Comparison of ENCODE assay signal across 28 mouse cellular contexts in genomic region chr8:53661436-53661835, GRCm38 (mm10). TPM values are rescaled to one million over a fixed set of nuclear protein-coding genes. Genes with fewer than 3 reads are reported as not detected.
A peak's percentile ranks its signal among the peaks of the same experiment; 100 is the strongest.
DNase-seq lines count a peak whose midpoint lies in the region; ATAC-seq and TF ChIP-seq lines count a peak whose summit lies in the region.
"Had no signal": no experiment of that assay in that cellular context is flagged by ENCODE, and none has a peak within 500 bp of the region (broad histone marks: within the 10 kb centered on the region; RNA-seq: fewer than 3 reads in every experiment).

No protein-coding gene starts in this region.

- ATAC-seq in hindbrain, embryonic 12.5 days (ENCODE audit: low FRiP score), result 0 out of 2 replicates have a peak, but pooled peaks have one; percentile 52
- ATAC-seq in hindbrain, embryonic 14.5 days (ENCODE audit: low FRiP score), result no peak
- ATAC-seq in liver, postnatal 0 days, result no peak
- ATAC-seq: activated CD4-positive, CD25-positive, alpha-beta regulatory T cell, adult 4 months; forebrain, embryonic 13.5 days; forebrain, embryonic 16.5 days; intestine, embryonic 15.5 days had no signal

- no peaks in the 10 kb centered on the region for H3K79me2 ChIP-seq in MEL (ENCODE audit: control insufficient read depth, insufficient read depth, low read length, poor library complexity)

- H3K27ac ChIP-seq in hindbrain, embryonic 12.5 days, result no peak overlapping the region
- no peak overlapping the region for H3K27ac ChIP-seq in hindbrain, embryonic 14.5 days
- no peak overlapping the region for H3K27ac ChIP-seq in MEL (ENCODE audit: control insufficient read depth, low read depth, low read length)
- no peak overlapping the region for H3K27ac ChIP-seq in liver, postnatal 0 days (ENCODE audit: low read depth)
- H3K27ac ChIP-seq: embryonic facial prominence, embryonic 13.5 days; forebrain, embryonic 10.5 days; forebrain, embryonic 13.5 days; gastrocnemius, adult 2 months; hindbrain, embryonic 15.5 days; intestine, embryonic 15.5 days had no signal

- no peak overlapping the region for H3K9ac ChIP-seq in hindbrain, embryonic 12.5 days
- H3K9ac ChIP-seq in hindbrain, embryonic 14.5 days, result no peak overlapping the region
- no peak overlapping the region for H3K9ac ChIP-seq in MEL (ENCODE audit: control insufficient read depth, low read depth, low read length, poor library complexity, severe bottlenecking)
- no peak overlapping the region for H3K9ac ChIP-seq in liver, postnatal 0 days (replicated peaks)
- H3K9ac ChIP-seq: embryonic facial prominence, embryonic 13.5 days; forebrain, embryonic 13.5 days; hindbrain, embryonic 15.5 days; intestine, embryonic 15.5 days had no signal

- H3K9me3 ChIP-seq in hindbrain, embryonic 12.5 days (replicated peaks), result no peaks in the 10 kb centered on the region
- no peaks in the 10 kb centered on the region for H3K9me3 ChIP-seq in hindbrain, embryonic 14.5 days (ENCODE audit: control insufficient read depth, low read length)
- H3K9me3 ChIP-seq in MEL (replicated peaks; ENCODE audit: insufficient read depth, low read length), result no peaks in the 10 kb centered on the region
- no peaks in the 10 kb centered on the region for H3K9me3 ChIP-seq in liver, postnatal 0 days (ENCODE audit: low read length)
- H3K9me3 ChIP-seq: embryonic facial prominence, embryonic 13.5 days; forebrain, embryonic 10.5 days; forebrain, embryonic 13.5 days; G1E; hindbrain, embryonic 15.5 days; intestine, embryonic 15.5 days had no signal

- no peak for TF ChIP-seq CTCF in MEL (IDR thresholded peaks at IDR 0.05 in 2 of 3, conservative IDR thresholded peaks at IDR 0.05 in 1 of 3; ENCODE audit: control insufficient read depth in 1 of 3, insufficient read depth in 1 of 3, low read depth in 2 of 3, low read length in 3 of 3, poor library complexity in 1 of 3, severe bottlenecking in 1 of 3)
- no peak for TF ChIP-seq CTCF in brain, embryonic 14.5 days (IDR thresholded peaks at IDR 0.05; ENCODE audit: borderline replicate concordance, extremely low read depth, insufficient read depth, insufficient read length)
- TF ChIP-seq CTCF in liver, postnatal 0 days (IDR thresholded peaks at IDR 0.05; ENCODE audit: low read depth), result no peak

- TF ChIP-seq POLR2A in MEL (IDR thresholded peaks at IDR 0.05; ENCODE audit: control insufficient read depth in 1 of 2, insufficient read depth in 1 of 2, low read depth in 1 of 2, low read length in 2 of 2, poor library complexity in 1 of 2), result no peak
- no peak for TF ChIP-seq POLR2A in brain, embryonic 14.5 days (IDR thresholded peaks at IDR 0.05; ENCODE audit: borderline replicate concordance, extremely low read depth, insufficient read depth, insufficient read length, poor library complexity, severe bottlenecking)

- no peaks in the 10 kb centered on the region for H3K27me3 ChIP-seq in hindbrain, embryonic 12.5 days
- H3K27me3 ChIP-seq in hindbrain, embryonic 14.5 days (ENCODE audit: control insufficient read depth, insufficient read depth, low read length), result no peaks in the 10 kb centered on the region
- no peaks in the 10 kb centered on the region for H3K27me3 ChIP-seq in MEL (ENCODE audit: control insufficient read depth in 1 of 2, insufficient read depth in 2 of 2, low read length in 2 of 2)
- H3K27me3 ChIP-seq in liver, postnatal 0 days (ENCODE audit: insufficient read depth, low read length), result no peaks in the 10 kb centered on the region
- H3K27me3 ChIP-seq: CH12.LX; embryonic facial prominence, embryonic 13.5 days; forebrain, embryonic 13.5 days; hindbrain, embryonic 15.5 days; intestine, embryonic 15.5 days had no signal

- H3K36me3 ChIP-seq in hindbrain, embryonic 12.5 days, result no peaks in the 10 kb centered on the region
- H3K36me3 ChIP-seq in hindbrain, embryonic 14.5 days (replicated peaks; ENCODE audit: control insufficient read depth, insufficient read depth), result no peaks in the 10 kb centered on the region
- no peaks in the 10 kb centered on the region for H3K36me3 ChIP-seq in MEL (ENCODE audit: control insufficient read depth in 1 of 2, insufficient read depth in 2 of 2, low read length in 2 of 2)
- H3K36me3 ChIP-seq in liver, postnatal 0 days (replicated peaks; ENCODE audit: insufficient read depth, low read length), result no peaks in the 10 kb centered on the region
- H3K36me3 ChIP-seq: embryonic facial prominence, embryonic 13.5 days; forebrain, embryonic 10.5 days; G1E; hindbrain, embryonic 15.5 days; intestine, embryonic 15.5 days had no signal

- 73% methylated on average over 3 of the region's 3 CpGs for WGBS in hindbrain, embryonic 12.5 days
- 69% methylated on average over 3 of the region's 3 CpGs for WGBS in hindbrain, embryonic 14.5 days
- WGBS in liver, postnatal 0 days (ENCODE audit: insufficient replicate concordance), result 72% methylated on average over 3 of the region's 3 CpGs

- TF ChIP-seq RAD21 in MEL (IDR thresholded peaks at IDR 0.05; ENCODE audit: low read depth, low read length), result no peak

- TF ChIP-seq EP300 in MEL (IDR thresholded peaks at IDR 0.05; ENCODE audit: low read depth in 1 of 2, low read length in 2 of 2), result no peak
- no peak for TF ChIP-seq EP300 in liver, postnatal 0 days (IDR thresholded peaks at IDR 0.05; ENCODE audit: low read depth)

- no peak for DNase-seq in hindbrain, embryonic 14.5 days (ENCODE audit: low spot score)
- DNase-seq in MEL (ENCODE audit: low read depth, low spot score), result no peak
- peak; percentile 18 for DNase-seq in brain, embryonic 14.5 days (ENCODE audit: low read depth)
- DNase-seq in retina, embryonic 14.5 days (ENCODE audit: low spot score), result peak; percentile 65
- DNase-seq in spleen, postnatal 36 days (ENCODE audit: low spot score in 2 of 2), result no peak
- no peak for DNase-seq in liver, postnatal 0 days
- DNase-seq: adrenal gland, adult 8-10 months; adrenal gland, postnatal 25 days; B cell, adult 2 months; cerebellum, adult 18-20 months; cerebellum, adult 9-10 months; cerebellum, postnatal 14 days; embryo, embryonic 11 days; gastrocnemius, adult 2 months; gastrocnemius, postnatal 14 days; heart, adult 11 months; kidney, adult 11 months had no signal

- no peak overlapping the region for H3K4me3 ChIP-seq in hindbrain, embryonic 12.5 days
- H3K4me3 ChIP-seq in hindbrain, embryonic 14.5 days (replicated peaks; ENCODE audit: low read length), result no peak overlapping the region
- H3K4me3 ChIP-seq in MEL (ENCODE audit: control insufficient read depth in 1 of 2, insufficient read depth in 1 of 2, low read depth in 2 of 2, low read length in 2 of 2), result no peak overlapping the region
- H3K4me3 ChIP-seq in liver, postnatal 0 days (ENCODE audit: low read depth, low read length), result no peak overlapping the region
- H3K4me3 ChIP-seq: embryonic facial prominence, embryonic 13.5 days; forebrain, embryonic 10.5 days; forebrain, embryonic 13.5 days; gastrocnemius, adult 2 months; hindbrain, embryonic 15.5 days; intestine, embryonic 15.5 days had no signal

- no peak overlapping the region for H3K4me2 ChIP-seq in hindbrain, embryonic 12.5 days (replicated peaks)
- no peak overlapping the region for H3K4me2 ChIP-seq in hindbrain, embryonic 14.5 days (replicated peaks)
- H3K4me2 ChIP-seq in liver, postnatal 0 days (ENCODE audit: low read depth, low read length), result no peak overlapping the region
- H3K4me2 ChIP-seq: embryonic facial prominence, embryonic 13.5 days; forebrain, embryonic 13.5 days; heart, embryonic 11.5 days; hindbrain, embryonic 15.5 days; intestine, embryonic 15.5 days had no signal

- H3K4me1 ChIP-seq in hindbrain, embryonic 12.5 days, result 0 out of 2 replicates have a peak, but pooled peaks cover 4% of the 10 kb centered on the region
- H3K4me1 ChIP-seq in hindbrain, embryonic 14.5 days (replicated peaks; ENCODE audit: control insufficient read depth, insufficient read depth, low read length), result no peaks in the 10 kb centered on the region
- no peaks in the 10 kb centered on the region for H3K4me1 ChIP-seq in MEL (ENCODE audit: control insufficient read depth in 1 of 2, insufficient read depth in 2 of 2, low read length in 2 of 2)
- H3K4me1 ChIP-seq in liver, postnatal 0 days (ENCODE audit: insufficient read depth), result no peaks in the 10 kb centered on the region
- H3K4me1 ChIP-seq: embryonic facial prominence, embryonic 13.5 days; forebrain, embryonic 13.5 days; hindbrain, embryonic 15.5 days; intestine, embryonic 15.5 days had no signal

TF ChIP-seq in MEL, 35 proteins besides CTCF, POLR2A, EP300 and RAD21:
- TF ChIP-seq GABPA (IDR thresholded peaks at IDR 0.05; ENCODE audit: low read depth, low read length) (no peak), MAX (IDR thresholded peaks at IDR 0.05; ENCODE audit: low read length) (no peak), USF1 (IDR thresholded peaks at IDR 0.05; ENCODE audit: low read depth, low read length) (no peak), GATA1 (IDR thresholded peaks at IDR 0.05; ENCODE audit: low read depth, low read length) (0 out of 2 replicates have a peak, but pooled peaks have one; percentile 5), TCF12 (IDR thresholded peaks at IDR 0.05; ENCODE audit: low read depth, low read length) (no peak), USF2 (IDR thresholded peaks at IDR 0.05; ENCODE audit: borderline replicate concordance in 1 of 2, insufficient read depth in 1 of 2, low read depth in 1 of 2, low read length in 2 of 2) (no peak), UBTF (IDR thresholded peaks at IDR 0.05; ENCODE audit: borderline replicate concordance, insufficient read depth, low read depth, low read length) (no peak)

RNA-seq across cellular contexts. Expression of gene Neil3, which starts 22.6 kb away (rescaled TPM):
- 18.4 and 20.3 TPM in 2 replicates for polyA plus RNA-seq in hindbrain, embryonic 12.5 days (2016; fragmentation: Nextera tagmentation; extraction: Ambion mirVana)
- 3.6 and 4.6 TPM in 2 replicates for polyA plus RNA-seq in hindbrain, embryonic 14.5 days (2014; fragmentation: Nextera tagmentation; extraction: Ambion mirVana)
- 3.9 and 4.6 TPM in 2 replicates for total RNA-seq in MEL (2012; rRNA removed)
- 1 to 10 TPM in 1 of 2 experiments, not detected in 1; 8.6 TPM for polyA plus RNA-seq in MEL (2012; ENCODE audit: insufficient read depth in 1 of 2, insufficient read length in 2 of 2, low read depth in 1 of 2, low replicate concordance in 2 of 2, missing spikeins in 1 of 2)
- 8.4 and 13.3 TPM in 2 replicates for polyA plus RNA-seq in brain, embryonic 14.5 days (2012; rRNA removed)
- 20.5 and 21.8 TPM in 2 replicates for polyA plus RNA-seq in liver, postnatal 0 days (2015; fragmentation: Nextera tagmentation; extraction: Ambion mirVana)
- total RNA-seq: gastrocnemius, adult 2 months had no signal

Comparison
In these comparisons a context has a peak if more than half of its experiments do, and no peak if none do; other contexts are left out.
1. DNase-seq: peak in brain, embryonic 14.5 days (single experiment) and retina, embryonic 14.5 days (single experiment); none in hindbrain, embryonic 14.5 days (single experiment), MEL (single experiment), spleen, postnatal 36 days (0 of 2) and liver, postnatal 0 days (single experiment).